Mouse (Mus musculus) midbrain, postnatal 0 days (tissue): ENCODE data around the gene Nudcd3. TPM values are rescaled to one million over a fixed set of nuclear protein-coding genes. Genes with fewer than 3 reads are reported as not detected.

Source experiments
- ATAC-seq: fragments of 200-750 bp; cut with Nextera tagmentation; 2 replicates; pipeline ENCODE4 v1.8.0; 2017; ENCODE audit warnings: moderate number of reproducible peaks, mild to moderate bottlenecking, moderate TSS enrichment, moderate library complexity; ENCODE audit not compliant: low FRiP score
- DNase-seq: peaks from one replicate; pipeline ENCODE4 v3.0.0-alpha.2; 2015; ENCODE audit warnings: low spot score
- H3K27ac ChIP-seq: fragments of 300-500 bp; sonication (generic); 2 replicates; pipeline ENCODE4 v1.5.1; 2014; ENCODE audit warnings: low read depth, mild to moderate bottlenecking, low read length, mixed read lengths
- H3K27me3 ChIP-seq: fragments of 300-500 bp; sonication (generic); 2 replicates; pipeline ENCODE4 v1.6.1; 2014; ENCODE audit warnings: low read length, control low read depth, mixed read lengths; ENCODE audit not compliant: insufficient read depth
- H3K36me3 ChIP-seq: fragments of 300-500 bp; sonication (generic); 2 replicates; pipeline ENCODE4 v1.6.1; 2014; ENCODE audit warnings: low read length, control low read depth, mixed read lengths; ENCODE audit not compliant: insufficient read depth
- H3K4me1 ChIP-seq: fragments of 300-500 bp; sonication (generic); 2 replicates; pipeline ENCODE4 v1.6.1; 2014; ENCODE audit warnings: mild to moderate bottlenecking, control low read depth, antibody characterized with exemption, low read length, mixed read lengths; ENCODE audit not compliant: insufficient read depth
- H3K4me2 ChIP-seq: fragments of 300-500 bp; sonication (generic); 2 replicates; pipeline ENCODE4 v1.6.1; 2014; ENCODE audit warnings: low read depth, mild to moderate bottlenecking, low read length, mixed read lengths; ENCODE audit not compliant: poor library complexity, severe bottlenecking
- H3K4me3 ChIP-seq: fragments of 300-500 bp; sonication (generic); 2 replicates; pipeline ENCODE4 v1.5.1; 2014; ENCODE audit warnings: low read depth, mild to moderate bottlenecking, low read length, moderate library complexity
- H3K9ac ChIP-seq: fragments of 300-500 bp; sonication (generic); replicated peaks from 2 replicates; pipeline ENCODE4 v1.6.1; 2014; ENCODE audit warnings: mild to moderate bottlenecking, low read length, moderate library complexity, mixed read lengths; ENCODE audit not compliant: poor library complexity, severe bottlenecking
- H3K9me3 ChIP-seq: fragments of 300-500 bp; sonication (generic); 2 replicates; pipeline ENCODE4 v1.6.1; 2016; ENCODE audit warnings: low read length, control low read depth
- CTCF ChIP-seq: IDR thresholded peaks from 2 replicates; pipeline ENCODE4 v1.5.1; 2016; ENCODE audit warnings: antibody characterized with exemption, mild to moderate bottlenecking
- WGBS: fragments of 180-500 bp; shearing (Covaris S2); extraction: QIAGEN DNeasy Blood & Tissue Kit; methylation state at CpG from one replicate; pipeline ENCODE4 v1.1.7; 2014; 5-methylcytosine and 5-hydroxymethylcytosine counted together
- polyA plus RNA-seq: library from polyadenylated mRNA; unstranded; fragments of >200 nt; fragmentation: Nextera tagmentation; extraction: Ambion mirVana; gene quantifications from 2 replicates; pipeline ENCODE4 v1.2.1, GENCODE M21; 2015
- total RNA-seq: library from RNA; depleted of rRNA; stranded (reverse); fragments of >200 nt; gene quantifications from 2 replicates; pipeline ENCODE4 v1.2.3, GENCODE M21; 2014

Nudcd3 gene
- total and polyA plus RNA-seq, 2 experiments from 2014 or later: 68.1 to 70.7 TPM

DNA sequence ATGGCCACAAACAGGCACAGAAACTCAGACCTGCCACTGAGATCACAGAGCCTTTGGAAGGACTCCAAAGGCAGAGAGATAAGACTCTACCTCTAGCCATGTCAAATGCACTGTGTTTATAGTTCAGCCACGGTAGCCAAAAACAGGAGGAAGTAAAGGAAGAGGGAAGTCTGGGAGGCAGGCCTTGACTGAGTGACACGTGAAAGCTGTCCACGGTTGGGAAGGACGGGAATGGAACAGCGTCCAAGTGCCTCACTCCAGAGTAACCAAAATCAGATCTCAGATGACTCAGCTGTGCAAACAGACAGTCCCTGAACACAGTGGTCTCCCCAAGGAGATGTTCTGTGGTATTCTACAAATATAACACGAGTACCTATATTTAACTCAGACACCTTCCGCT is 25.5 kb downstream of the Nudcd3 start:
- peaks cover 8% of the 10 kb centered on the region for H3K4me1 ChIP-seq
- H3K4me2 ChIP-seq: no peak overlapping the region
- no peaks in the 10 kb centered on the region for H3K36me3 ChIP-seq
- no peak overlapping the region for H3K27ac ChIP-seq
- H3K27me3 ChIP-seq: no peaks in the 10 kb centered on the region
- no peak for TF ChIP-seq CTCF
- H3K4me3 ChIP-seq: no peak overlapping the region
- 73% methylated on average over 7 of the region's 7 CpGs for WGBS
- ATAC-seq: no peak
- H3K9me3 ChIP-seq: no peaks in the 10 kb centered on the region
- no peak overlapping the region for H3K9ac ChIP-seq
- no peak for DNase-seq

- no peak for ATAC-seq
- no peak overlapping the region for H3K4me2 ChIP-seq
These were observed 31.1 kb downstream of the Nudcd3 start for GRCm38 (mm10) chr11:6169041-6169663.

DNA sequence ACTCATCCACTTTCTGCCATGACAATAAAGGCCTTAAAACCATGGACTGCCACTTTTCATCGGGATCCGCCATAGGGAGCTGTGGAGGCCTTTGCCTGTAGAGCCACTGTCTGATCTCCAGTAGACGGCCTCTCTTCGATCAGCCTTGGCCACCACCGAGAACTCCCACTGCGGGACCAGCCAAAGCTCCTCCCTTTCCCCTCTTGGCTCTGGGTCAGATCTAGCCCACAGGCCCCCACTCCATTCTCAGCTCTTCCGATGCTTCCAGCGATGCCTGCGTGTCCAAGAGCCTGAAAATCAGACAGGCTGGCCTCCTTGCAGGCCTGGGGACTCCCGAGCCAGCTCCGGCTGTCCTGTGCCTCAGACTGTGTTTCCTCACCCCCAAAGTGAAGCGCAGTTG is 33.9 kb downstream of the Nudcd3 start:
- TF ChIP-seq CTCF: no peak
- Histone ChIP-seq H3K27me3 (no peaks in the 10 kb centered on the region), H3K27ac (no peak overlapping the region), H3K36me3 (no peaks in the 10 kb centered on the region), H3K9me3 (no peaks in the 10 kb centered on the region), H3K9ac (no peak overlapping the region), H3K4me2 (no peak overlapping the region), H3K4me3 (no peak overlapping the region), H3K4me1 (0 out of 2 replicates have a peak, but pooled peaks cover 2% of the 10 kb centered on the region)
- ATAC-seq (no peak), DNase-seq (peak; percentile 22)
- 81% methylated on average over 12 of the region's 12 CpGs for WGBS

More at GRCm38 (mm10) chr11:6169041-6169663, 31.1 kb downstream of the Nudcd3 start:
- no peak for TF ChIP-seq CTCF
- H3K9ac ChIP-seq: no peak overlapping the region
- H3K9me3 ChIP-seq: no peaks in the 10 kb centered on the region
- no peak overlapping the region for H3K4me3 ChIP-seq
- H3K4me1 ChIP-seq: no peaks in the 10 kb centered on the region
- WGBS: 87% methylated on average over 2 of the region's 2 CpGs
- no peak overlapping the region for H3K27ac ChIP-seq
- no peak for DNase-seq
- no peaks in the 10 kb centered on the region for H3K36me3 ChIP-seq
- H3K27me3 ChIP-seq: no peaks in the 10 kb centered on the region

- no peak for TF ChIP-seq CTCF
- H3K27me3 ChIP-seq: no peaks in the 10 kb centered on the region
- H3K27ac ChIP-seq: no peak overlapping the region
- WGBS: 94% methylated on average over 7 of the region's 7 CpGs
- no peak overlapping the region for H3K4me2 ChIP-seq
- no peak overlapping the region for H3K4me3 ChIP-seq
- no peaks in the 10 kb centered on the region for H3K9me3 ChIP-seq
- 0 out of 2 replicates have a peak, but pooled peaks cover 2% of the 10 kb centered on the region for H3K4me1 ChIP-seq
- H3K36me3 ChIP-seq: no peaks in the 10 kb centered on the region
- DNase-seq (no peak), ATAC-seq (no peak)
- no peak overlapping the region for H3K9ac ChIP-seq
These were observed 34.7 kb downstream of the Nudcd3 start for GRCm38 (mm10) chr11:6165391-6166081.

DNA sequence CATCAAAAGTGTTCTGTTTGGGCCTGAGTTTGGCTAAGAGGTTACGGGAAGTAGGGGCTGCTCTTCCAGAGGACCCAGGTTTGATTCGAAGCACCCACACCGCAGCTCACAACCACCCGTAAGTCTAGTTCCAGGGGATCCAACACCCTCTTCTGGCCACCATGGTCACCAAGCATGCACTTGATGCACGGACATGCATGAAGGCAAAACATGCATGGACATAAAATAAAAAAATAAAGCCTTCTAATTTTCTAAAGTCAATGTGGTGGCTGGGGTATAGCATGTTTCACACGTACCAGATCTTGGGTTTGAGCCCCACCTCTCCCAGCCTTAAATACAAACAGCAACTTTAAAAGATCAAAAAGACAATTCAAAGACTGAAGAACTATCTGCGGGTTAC is 35.4 kb downstream of the Nudcd3 start:
- Histone ChIP-seq H3K27ac (no peak overlapping the region), H3K4me1 (0 out of 2 replicates have a peak, but pooled peaks cover 2% of the 10 kb centered on the region), H3K27me3 (no peaks in the 10 kb centered on the region), H3K9ac (no peak overlapping the region), H3K4me2 (no peak overlapping the region), H3K9me3 (no peaks in the 10 kb centered on the region), H3K36me3 (no peaks in the 10 kb centered on the region), H3K4me3 (no peak overlapping the region)
- no peak for TF ChIP-seq CTCF
- DNase-seq (no peak), ATAC-seq (no peak)
- WGBS: 98% methylated on average over 7 of the region's 7 CpGs

DNA sequence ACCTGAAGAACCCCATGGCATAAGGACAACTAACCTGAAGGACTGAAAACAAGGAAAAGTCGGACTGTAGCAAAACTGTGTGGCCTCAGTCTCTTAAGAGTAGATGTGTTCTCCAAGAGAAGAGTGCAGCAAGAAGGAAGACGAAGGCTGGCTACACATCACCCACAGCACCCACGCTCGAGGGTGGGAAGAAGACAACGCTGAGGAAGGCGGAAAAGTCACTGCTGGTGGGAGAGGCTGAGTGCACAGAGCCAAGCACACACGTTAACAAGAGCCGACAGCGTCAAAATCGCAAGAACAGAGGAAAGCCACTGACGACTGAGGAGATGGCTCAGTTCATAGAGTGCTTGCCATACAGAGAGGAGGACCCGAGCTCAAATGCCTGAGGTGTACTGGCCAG is 36.5 kb downstream of the Nudcd3 start:
- ATAC-seq (no peak), DNase-seq (no peak)
- Histone ChIP-seq H3K27me3 (no peaks in the 10 kb centered on the region), H3K9me3 (no peaks in the 10 kb centered on the region), H3K4me2 (no peak overlapping the region), H3K27ac (no peak overlapping the region), H3K4me3 (no peak overlapping the region), H3K9ac (no peak overlapping the region), H3K36me3 (no peaks in the 10 kb centered on the region), H3K4me1 (0 out of 2 replicates have a peak, but pooled peaks cover 2% of the 10 kb centered on the region)
- 94% methylated on average over 12 of the region's 12 CpGs for WGBS
- no peak for TF ChIP-seq CTCF
